Mouse (Mus musculus): ENCODE measurements around the gene Hus1. TPM values are rescaled to one million over a fixed set of nuclear protein-coding genes. Genes with fewer than 3 reads are reported as not detected.

The Hus1 gene
- 6.6 TPM for polyA plus RNA-seq (2014; fragmentation: Illumina TruSeq; extraction: RNeasy Lipid Tissue Mini Kit (QIAGEN cat#74804); ENCODE audit: low replicate concordance)

DNA sequence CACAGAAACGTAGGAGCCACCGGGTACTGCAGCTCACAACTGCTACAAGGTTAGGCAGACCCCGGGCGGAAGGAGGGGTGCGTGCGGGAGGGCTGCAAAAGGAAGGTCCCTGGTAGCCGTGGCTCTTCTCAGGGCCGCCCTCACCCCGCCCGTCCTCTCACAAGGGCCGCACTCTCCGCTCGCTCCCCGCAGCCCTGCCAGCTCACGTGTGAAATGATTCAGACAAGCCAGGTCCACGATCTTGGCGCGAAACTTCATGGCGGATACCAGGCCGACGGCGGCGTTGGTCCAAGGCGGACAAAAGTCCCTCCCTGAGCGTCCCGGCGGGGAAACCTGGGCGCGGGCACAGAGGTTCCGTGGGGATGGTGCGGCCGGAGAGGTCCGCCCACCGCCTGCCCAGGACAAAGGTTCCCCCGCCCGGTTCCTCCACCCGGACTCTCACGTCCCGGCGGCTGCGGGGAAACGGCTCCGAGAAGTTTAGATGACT is at the start of gene Hus1:
Gene Hus1 (minus strand): TSS at position 339 of the 487 bp plus-strand sequence.

DNA sequence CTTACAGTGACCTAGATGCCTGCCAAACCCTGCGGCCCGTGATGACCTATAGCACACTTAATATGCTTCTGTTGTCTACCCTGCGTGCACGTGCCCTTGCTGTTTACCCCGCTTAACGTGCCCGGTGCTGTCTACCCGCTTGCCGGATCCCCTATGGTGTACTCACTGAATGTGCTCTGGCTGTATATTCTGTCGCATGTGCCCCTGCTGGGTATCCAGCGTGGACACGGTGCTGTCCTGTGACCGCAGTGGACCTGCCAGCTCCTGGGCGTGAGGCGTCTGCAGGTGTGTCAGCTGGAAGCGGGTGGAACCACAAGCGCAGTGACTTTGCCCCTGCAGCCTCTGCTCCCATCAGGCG is 37.7 kb upstream of the Hus1 start, which contains the start of gene Sun3:
Gene Sun3 (minus strand): TSS at position 289 of the 358 bp plus-strand sequence.

DNA sequence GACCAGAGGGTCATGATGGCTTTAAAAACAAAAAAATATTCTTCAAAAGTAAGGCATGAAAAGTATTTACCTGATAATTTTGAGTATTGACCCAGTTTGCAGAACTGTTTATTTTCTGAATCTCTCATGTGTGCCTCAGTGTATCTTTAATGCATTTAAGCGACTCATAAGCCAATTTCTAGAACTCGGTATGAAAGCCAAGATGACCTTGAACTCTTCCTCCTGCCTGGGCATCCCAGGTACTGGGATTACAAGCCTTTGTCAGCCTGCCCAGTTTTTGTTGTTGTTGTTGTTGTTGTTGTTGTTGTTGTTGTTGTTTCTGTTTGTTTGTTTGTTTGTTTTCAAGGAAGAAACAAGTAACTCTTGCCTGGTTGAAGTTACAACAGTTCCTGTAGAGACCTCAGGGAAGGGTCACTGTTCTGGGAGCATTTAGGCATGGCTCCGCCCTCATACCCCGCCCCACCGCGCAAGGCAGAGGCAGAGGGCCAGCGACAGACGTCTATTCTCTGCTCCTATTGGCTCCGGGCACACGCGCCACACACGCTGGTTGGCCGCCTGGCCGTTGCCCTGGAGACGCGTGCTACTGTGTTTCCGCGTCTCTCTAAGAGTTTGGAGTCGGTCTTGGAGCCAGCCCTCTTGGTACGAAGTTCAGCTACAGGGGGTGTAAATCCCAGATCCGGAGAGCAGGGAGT is 37.2 kb upstream of the Hus1 start, which contains the start of gene Gm11992:
Gene Gm11992 (plus strand): TSS at position 584 of the 692 bp plus-strand sequence.

DNA sequence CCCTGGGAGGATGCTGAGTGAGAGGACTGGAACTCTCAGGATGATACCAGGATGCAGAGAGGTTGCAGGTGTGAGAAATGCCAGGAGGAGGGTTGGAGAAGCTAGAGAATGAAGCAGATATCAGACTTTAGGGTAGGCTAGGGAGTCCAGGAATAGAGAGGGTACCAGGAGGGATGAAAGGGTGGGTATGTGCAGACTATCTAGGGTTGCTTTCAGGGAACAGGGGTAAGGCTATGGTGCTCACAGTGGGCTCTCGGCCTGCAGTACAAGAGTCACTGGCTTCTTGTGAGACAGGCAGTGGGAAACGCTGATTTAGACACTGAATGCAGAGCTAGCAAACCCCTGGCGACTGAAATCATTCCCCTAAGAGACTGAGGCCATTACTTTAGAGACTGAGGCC is 37.8 kb downstream of the Hus1 start, which contains the start of gene Pkd1l1:
Gene Pkd1l1 (minus strand): TSS at position 101 of the 400 bp plus-strand sequence.

Other genes starting within 250 kb of the Hus1 start
- not detected for gene Pkd1l1, start 37.9 kb downstream of the Hus1 start, polyA plus RNA-seq (2014; fragmentation: Illumina TruSeq; extraction: RNeasy Lipid Tissue Mini Kit (QIAGEN cat#74804); ENCODE audit: low replicate concordance)
- gene Gm11992, start 37.4 kb upstream of the Hus1 start, polyA plus RNA-seq (2014; fragmentation: Illumina TruSeq; extraction: RNeasy Lipid Tissue Mini Kit (QIAGEN cat#74804); ENCODE audit: low replicate concordance): 1.3 TPM
- gene Sun3, start 37.8 kb upstream of the Hus1 start, polyA plus RNA-seq (2014; fragmentation: Illumina TruSeq; extraction: RNeasy Lipid Tissue Mini Kit (QIAGEN cat#74804); ENCODE audit: low replicate concordance): 1.5 TPM
- gene Upp1, start 106.9 kb upstream of the Hus1 start, polyA plus RNA-seq (2014; fragmentation: Illumina TruSeq; extraction: RNeasy Lipid Tissue Mini Kit (QIAGEN cat#74804); ENCODE audit: low replicate concordance): 98.6 TPM
- 0.11 TPM for gene Abca13, start 180.8 kb upstream of the Hus1 start, polyA plus RNA-seq (2014; fragmentation: Illumina TruSeq; extraction: RNeasy Lipid Tissue Mini Kit (QIAGEN cat#74804); ENCODE audit: low replicate concordance)

Data from small intestine, adult 10 weeks (tissue).